In genomic region chr1:190823745-190824144, GRCm38 (mm10) we compare ENCODE assay signal across 27 mouse cellular contexts.
"Had no signal": no experiment of that assay in that cellular context is flagged by ENCODE, and none has a peak within 500 bp of the region (broad histone marks: within the 10 kb centered on the region; RNA-seq: fewer than 3 reads in every experiment).

No protein-coding gene starts in this region.

- ATAC-seq: forebrain, embryonic 16.5 days; hindbrain, embryonic 16.5 days; inflammation-experienced regulatory T-cells, adult 6 months; intestine, embryonic 15.5 days; intestine, postnatal 0 days; liver, postnatal 0 days had no signal

- DNase-seq: gastrocnemius, adult 2 months; gastrocnemius, postnatal 10 days; gastrocnemius, postnatal 25 days; heart, adult 2 months; kidney, adult 18-20 months; kidney, adult 8-10 months; kidney, postnatal 10 days; kidney, postnatal 25 days; kidney, postnatal 4 days; liver; liver, embryonic 13.5 days; liver, postnatal 0 days had no signal

- H3K4me2 ChIP-seq: heart, embryonic 11.5 days; hindbrain, embryonic 12.5 days; hindbrain, embryonic 14.5 days; intestine, embryonic 15.5 days; limb, embryonic 12.5 days; liver, embryonic 11.5 days; liver, embryonic 13.5 days; liver, embryonic 15.5 days had no signal

- H3K27me3 ChIP-seq: hindbrain, embryonic 12.5 days; intestine, embryonic 15.5 days; limb, embryonic 12.5 days; liver, embryonic 13.5 days; liver, embryonic 15.5 days had no signal

- H3K9me3 ChIP-seq: hindbrain, embryonic 10.5 days; hindbrain, embryonic 12.5 days; intestine, embryonic 15.5 days; limb, embryonic 10.5 days; limb, embryonic 12.5 days; liver, embryonic 13.5 days; liver, embryonic 15.5 days had no signal

- H3K36me3 ChIP-seq: intestine, embryonic 15.5 days; limb, embryonic 10.5 days; limb, embryonic 12.5 days; liver, embryonic 13.5 days; liver, embryonic 15.5 days had no signal

- H3K27ac ChIP-seq: gastrocnemius, adult 2 months; heart, adult 2 months; hindbrain, embryonic 10.5 days; hindbrain, embryonic 12.5 days; hindbrain, embryonic 14.5 days; intestine, embryonic 15.5 days; layer of hippocampus, adult 2 months; left cerebral cortex, adult 2 months; limb, embryonic 10.5 days; limb, embryonic 12.5 days; liver, embryonic 13.5 days; liver, embryonic 15.5 days had no signal

- H3K4me3 ChIP-seq: gastrocnemius, adult 2 months; heart, adult 2 months; hindbrain, embryonic 10.5 days; hindbrain, embryonic 12.5 days; intestine, embryonic 15.5 days; layer of hippocampus, adult 2 months; left cerebral cortex, adult 2 months; limb, embryonic 10.5 days; limb, embryonic 12.5 days; liver, embryonic 13.5 days; liver, embryonic 15.5 days had no signal

- H3K4me1 ChIP-seq: hindbrain, embryonic 12.5 days; intestine, embryonic 15.5 days; limb, embryonic 10.5 days; limb, embryonic 12.5 days; liver, embryonic 15.5 days had no signal

- H3K9ac ChIP-seq: hindbrain, embryonic 12.5 days; hindbrain, embryonic 14.5 days; intestine, embryonic 15.5 days; limb, embryonic 12.5 days; liver, embryonic 13.5 days; liver, embryonic 15.5 days; liver, postnatal 0 days had no signal
